Mouse (Mus musculus): ENCODE data around the gene Cdkl4. TPM values are rescaled to one million over a fixed set of nuclear protein-coding genes. Genes with fewer than 3 reads are reported as not detected.

Cdkl4 gene
- total RNA-seq, 2 experiments from 2014 or later = 0.28 TPM; not detected in 1

GRCm38 (mm10) chr17:80479295-80480030, 98.2 kb downstream of the Cdkl4 start:
- peak; percentile 64 to 72 for DNase-seq

- DNase-seq = no peak
Measured at GRCm38 (mm10) chr17:80477679-80478078, 99.9 kb downstream of the Cdkl4 start.

- no peak for DNase-seq
Measured at GRCm38 (mm10) chr17:80476496-80476895, 101.1 kb downstream of the Cdkl4 start.

Other genes with a start within 250 kb of the Cdkl4 start
- gene Gm10190, start 204.3 kb downstream of the Cdkl4 start, total RNA-seq (2021) = not detected
- gene Sos1, start 97.4 kb downstream of the Cdkl4 start, total RNA-seq (2021) = 10 to 100 TPM; 10.2 to 10.8 TPM
- 10 to 100 TPM; 22.1 to 24.5 TPM for gene Map4k3, start 150.7 kb upstream of the Cdkl4 start, total RNA-seq (2021)

Measured in heart, adult 18-20 months (tissue).